Comparison of ENCODE assay signal across 8 mouse cellular contexts in genomic region chr9:21799010-21799350, GRCm38 (mm10). TPM values are rescaled to one million over a fixed set of nuclear protein-coding genes. Genes with fewer than 3 reads are reported as not detected.
DNase-seq lines count a peak whose midpoint lies in the region; ATAC-seq and TF ChIP-seq lines count a peak whose summit lies in the region.

No protein-coding gene starts in this region.

- intact Hi-C loops in gastrocnemius, postnatal 14 days (cut with DNase I; ENCODE audit: low total_unique reads): no loop called here

- H3K4me3 ChIP-seq in liver, adult 2 months (ENCODE audit: insufficient read depth, low read depth, low read length): peak overlapping the region; percentile 100
- H3K4me3 ChIP-seq in embryonic fibroblast, embryonic 13.5 days (ENCODE audit: insufficient read depth, low read length): no peak overlapping the region
- peak overlapping the region; percentile 94 for H3K4me3 ChIP-seq in limb, embryonic 13.5 days
- peak overlapping the region; percentile 58 for H3K4me3 ChIP-seq in olfactory bulb, adult 2 months (ENCODE audit: insufficient read depth, low read depth, low read length)

- peak; percentile 92 for DNase-seq in liver, adult 2 months (ENCODE audit: extremely low read depth, low read depth, low spot score)
- no peak for DNase-seq in liver
- DNase-seq in adrenal gland, postnatal 14 days: no peak
- DNase-seq in gastrocnemius, postnatal 14 days: no peak
- DNase-seq in gastrocnemius, postnatal 25 days: no peak

- H3K27ac ChIP-seq in liver, adult 2 months (replicated peaks; ENCODE audit: insufficient read depth, low read depth, low read length): peak overlapping the region; percentile 99
- H3K27ac ChIP-seq in embryonic fibroblast, embryonic 13.5 days (ENCODE audit: insufficient read depth, low read length): peak overlapping the region; percentile 84
- H3K27ac ChIP-seq in limb, embryonic 13.5 days: peak overlapping the region; percentile 95; the same call in 1 of the 2 replicates
- no peak overlapping the region for H3K27ac ChIP-seq in olfactory bulb, adult 2 months (ENCODE audit: insufficient read depth, low read depth, low read length)

- no peaks in the 10 kb centered on the region for H3K27me3 ChIP-seq in liver, adult 2 months (ENCODE audit: control insufficient read depth, insufficient read depth, low read length)
- no peaks in the 10 kb centered on the region for H3K27me3 ChIP-seq in limb, embryonic 13.5 days

- no peaks in the 10 kb centered on the region for H3K36me3 ChIP-seq in liver, adult 2 months (ENCODE audit: control insufficient read depth, insufficient read depth, low read length)
- peaks cover 51% of the 10 kb centered on the region for H3K36me3 ChIP-seq in limb, embryonic 13.5 days

- peak overlapping the region; percentile 100 for H3K9ac ChIP-seq in liver, adult 2 months (ENCODE audit: low read depth, low read length)
- H3K9ac ChIP-seq in limb, embryonic 13.5 days: peak overlapping the region; percentile 93

- no peak for TF ChIP-seq CTCF in liver, adult 2 months (IDR thresholded peaks at IDR 0.05; ENCODE audit: low read depth, low read length)
- TF ChIP-seq CTCF in embryonic fibroblast, embryonic 13.5 days (IDR thresholded peaks at IDR 0.05; ENCODE audit: borderline replicate concordance, insufficient read depth, low read length): no peak
- TF ChIP-seq CTCF in olfactory bulb, adult 2 months (IDR thresholded peaks at IDR 0.05; ENCODE audit: insufficient read depth, low read depth, low read length): no peak

- peak overlapping the region; percentile 69 for H3K4me2 ChIP-seq in limb, embryonic 13.5 days (replicated peaks)

- TF ChIP-seq POLR2A in liver, adult 2 months (IDR thresholded peaks at IDR 0.05; ENCODE audit: extremely low read depth, insufficient read depth, low read length): no peak
- no peak for TF ChIP-seq POLR2A in embryonic fibroblast, embryonic 13.5 days (IDR thresholded peaks at IDR 0.05; ENCODE audit: low read depth, low read length)
- no peak for TF ChIP-seq POLR2A in olfactory bulb, adult 2 months (IDR thresholded peaks at IDR 0.05; ENCODE audit: insufficient read depth, low read depth, low read length)

- H3K9me3 ChIP-seq in limb, embryonic 13.5 days: no peaks in the 10 kb centered on the region

- WGBS in liver, adult 2 months: 16% methylated on average over 3 of the region's 3 CpGs
- WGBS in limb, embryonic 13.5 days: 55% methylated on average over 3 of the region's 3 CpGs
- 65% methylated on average over 3 of the region's 3 CpGs for WGBS in olfactory bulb, adult 2 months

- H3K79me2 ChIP-seq in liver, adult 2 months (ENCODE audit: control insufficient read depth, insufficient read depth, low read length): peaks cover 38% of the 10 kb centered on the region

- peaks cover 9% of the 10 kb centered on the region for H3K4me1 ChIP-seq in liver, adult 2 months (ENCODE audit: control insufficient read depth, insufficient read depth, low read length)
- peaks cover 7% of the 10 kb centered on the region; the same call in 1 of the 2 replicates for H3K4me1 ChIP-seq in embryonic fibroblast, embryonic 13.5 days (ENCODE audit: control insufficient read depth, insufficient read depth, low read length)
- peaks cover 29% of the 10 kb centered on the region for H3K4me1 ChIP-seq in limb, embryonic 13.5 days
- peaks cover 17% of the 10 kb centered on the region for H3K4me1 ChIP-seq in olfactory bulb, adult 2 months (ENCODE audit: control insufficient read depth, insufficient read depth, low read length)

- no peak for ATAC-seq in limb, embryonic 13.5 days (ENCODE audit: low FRiP score, low read depth)

RNA-seq across cellular contexts. Expression of gene Kank2, which starts 0.4 kb away (rescaled TPM):
- total RNA-seq in liver, adult 2 months (2014; rRNA removed): 12.8 and 20.7 TPM in 2 replicates
- 27.2 and 34.5 TPM in 2 replicates for polyA plus RNA-seq in liver, adult 2 months (2012; rRNA removed)
- 59.7 and 75.7 TPM in 2 replicates for polyA plus RNA-seq in embryonic fibroblast, embryonic 13.5 days (2011; ENCODE audit: insufficient read length, low read depth, missing spikeins)
- 18.9 and 21.3 TPM in 2 replicates for polyA plus RNA-seq in limb, embryonic 13.5 days (2015; fragmentation: Nextera tagmentation; extraction: Ambion mirVana)
- polyA plus RNA-seq in olfactory bulb, adult 2 months (2012; ENCODE audit: insufficient read depth, insufficient read length, low replicate concordance, missing spikeins): not detected in 2 replicates
- total RNA-seq in adrenal gland, postnatal 14 days (2021): 31.5 and 31.8 TPM in 2 replicates
- 10 to 100 TPM; 17.9 to 21.2 TPM for total RNA-seq in gastrocnemius, postnatal 14 days (2021)
- 10 to 100 TPM; 14.3 to 17.5 TPM for total RNA-seq in gastrocnemius, postnatal 25 days (2021)

RNA-seq across cellular contexts. Expression of gene Angptl8, which starts 36.3 kb away (rescaled TPM):
- total RNA-seq in liver, adult 2 months (2014; rRNA removed): 13.6 and 22.2 TPM in 2 replicates
- 201 and 258 TPM in 2 replicates for polyA plus RNA-seq in liver, adult 2 months (2012; rRNA removed)
- polyA plus RNA-seq in embryonic fibroblast, embryonic 13.5 days (2011; ENCODE audit: insufficient read length, low read depth, missing spikeins): not detected in 2 replicates
- polyA plus RNA-seq in limb, embryonic 13.5 days (2015; fragmentation: Nextera tagmentation; extraction: Ambion mirVana): 0.67 and 0.91 TPM in 2 replicates
- not detected in 2 replicates for polyA plus RNA-seq in olfactory bulb, adult 2 months (2012; ENCODE audit: insufficient read depth, insufficient read length, low replicate concordance, missing spikeins)
- 5.1 and 10.2 TPM in 2 replicates for total RNA-seq in adrenal gland, postnatal 14 days (2021)
- not detected for total RNA-seq in gastrocnemius, postnatal 14 days (2021)
- under 1 TPM in 1 of 2 experiments, not detected in 1; 0.43 TPM for total RNA-seq in gastrocnemius, postnatal 25 days (2021)

RNA-seq across cellular contexts. Expression of gene Spc24, which starts 38.9 kb away (rescaled TPM):
- 15.3 and 17.9 TPM in 2 replicates for total RNA-seq in liver, adult 2 months (2014; rRNA removed)
- 11.6 and 14.4 TPM in 2 replicates for polyA plus RNA-seq in liver, adult 2 months (2012; rRNA removed)
- 14.2 and 21.2 TPM in 2 replicates for polyA plus RNA-seq in embryonic fibroblast, embryonic 13.5 days (2011; ENCODE audit: insufficient read length, low read depth, missing spikeins)
- polyA plus RNA-seq in limb, embryonic 13.5 days (2015; fragmentation: Nextera tagmentation; extraction: Ambion mirVana): 109 and 117 TPM in 2 replicates
- not detected in 2 replicates for polyA plus RNA-seq in olfactory bulb, adult 2 months (2012; ENCODE audit: insufficient read depth, insufficient read length, low replicate concordance, missing spikeins)
- 9.1 and 10.4 TPM in 2 replicates for total RNA-seq in adrenal gland, postnatal 14 days (2021)
- 1 to 10 TPM; 3.2 to 3.6 TPM for total RNA-seq in gastrocnemius, postnatal 14 days (2021)
- 1 to 10 TPM in 1 of 2 experiments, under 1 TPM in 1; 0.77 to 2.2 TPM for total RNA-seq in gastrocnemius, postnatal 25 days (2021)

RNA-seq across cellular contexts. Expression of gene Dock6, which starts 53.5 kb away (rescaled TPM):
- 8.5 and 12.6 TPM in 2 replicates for total RNA-seq in liver, adult 2 months (2014; rRNA removed)
- 23.2 and 33.9 TPM in 2 replicates for polyA plus RNA-seq in liver, adult 2 months (2012; rRNA removed)
- polyA plus RNA-seq in embryonic fibroblast, embryonic 13.5 days (2011; ENCODE audit: insufficient read length, low read depth, missing spikeins): 15.9 and 18.6 TPM in 2 replicates
- 37.5 and 39.6 TPM in 2 replicates for polyA plus RNA-seq in limb, embryonic 13.5 days (2015; fragmentation: Nextera tagmentation; extraction: Ambion mirVana)
- polyA plus RNA-seq in olfactory bulb, adult 2 months (2012; ENCODE audit: insufficient read depth, insufficient read length, low replicate concordance, missing spikeins): not detected in 2 replicates
- total RNA-seq in adrenal gland, postnatal 14 days (2021): 46.0 and 49.2 TPM in 2 replicates
- 10 to 100 TPM; 18.8 to 24.7 TPM for total RNA-seq in gastrocnemius, postnatal 14 days (2021)
- total RNA-seq in gastrocnemius, postnatal 25 days (2021): 10 to 100 TPM; 10.7 to 14.7 TPM
